Mouse (Mus musculus): ENCODE results near the gene Khdc4. TPM values are rescaled to one million over a fixed set of nuclear protein-coding genes. Genes with fewer than 3 reads are reported as not detected.

The Khdc4 gene
- polyA plus RNA-seq, 1 experiment: 51.4 TPM

- Histone ChIP-seq H3K4me3 (replicated peaks; ENCODE audit: extremely low read depth, low read depth, low read length) (no peak overlapping the region), H3K4me1 (ENCODE audit: control insufficient read depth, insufficient read depth, low read length) (no peaks in the 10 kb centered on the region)
- no peak for DNase-seq
- 74% methylated on average over 4 of the region's 4 CpGs for WGBS
- TF ChIP-seq POLR2A (IDR thresholded peaks at IDR 0.05; ENCODE audit: borderline replicate concordance, extremely low read depth, low read depth, low read length) (no peak), CTCF (IDR thresholded peaks at IDR 0.05; ENCODE audit: insufficient read depth, low read length) (no peak)
These were observed 61.2 kb downstream of the Khdc4 start for GRCm38 (mm10) chr3:88746871-88747231.

GRCm38 (mm10) chr3:88754283-88754682 lies 68.7 kb downstream of the Khdc4 start:
- TF ChIP-seq CTCF (IDR thresholded peaks at IDR 0.05; ENCODE audit: insufficient read depth, low read length) (no peak), POLR2A (IDR thresholded peaks at IDR 0.05; ENCODE audit: borderline replicate concordance, extremely low read depth, low read depth, low read length) (no peak)
- 62% methylated on average over 4 of the region's 4 CpGs for WGBS
- no peaks in the 10 kb centered on the region; the same call in 1 of the 2 replicates for H3K4me1 ChIP-seq (ENCODE audit: control insufficient read depth, insufficient read depth, low read length)
- DNase-seq: no peak
- H3K4me3 ChIP-seq (replicated peaks; ENCODE audit: extremely low read depth, low read depth, low read length): no peak overlapping the region

- TF ChIP-seq CTCF (IDR thresholded peaks at IDR 0.05; ENCODE audit: insufficient read depth, low read length): no peak
- no peak for TF ChIP-seq POLR2A (IDR thresholded peaks at IDR 0.05; ENCODE audit: borderline replicate concordance, extremely low read depth, low read depth, low read length)
- no peak overlapping the region for H3K4me3 ChIP-seq (replicated peaks; ENCODE audit: extremely low read depth, low read depth, low read length)
- no peak for DNase-seq
- H3K4me1 ChIP-seq (ENCODE audit: control insufficient read depth, insufficient read depth, low read length): no peaks in the 10 kb centered on the region; the same call in 1 of the 2 replicates
- 56% methylated on average over 3 of the region's 3 CpGs for whole genome bisulfite sequencing
These were observed 69.9 kb downstream of the Khdc4 start for GRCm38 (mm10) chr3:88755541-88755940.

GRCm38 (mm10) chr3:88756276-88756675 lies 70.7 kb downstream of the Khdc4 start:
- H3K4me1 ChIP-seq (ENCODE audit: control insufficient read depth, insufficient read depth, low read length): no peaks in the 10 kb centered on the region; the same call in 1 of the 2 replicates
- WGBS: 58% methylated on average over 4 of the region's 4 CpGs
- TF ChIP-seq POLR2A (IDR thresholded peaks at IDR 0.05; ENCODE audit: borderline replicate concordance, extremely low read depth, low read depth, low read length) (no peak), CTCF (IDR thresholded peaks at IDR 0.05; ENCODE audit: insufficient read depth, low read length) (no peak)
- no peak overlapping the region for H3K4me3 ChIP-seq (replicated peaks; ENCODE audit: extremely low read depth, low read depth, low read length)
- no peak for DNase-seq

- H3K4me1 ChIP-seq (ENCODE audit: control insufficient read depth, insufficient read depth, low read length): no peaks in the 10 kb centered on the region; the same call in 1 of the 2 replicates
- peak; percentile 38 for DNase-seq
- TF ChIP-seq CTCF (IDR thresholded peaks at IDR 0.05; ENCODE audit: insufficient read depth, low read length) (no peak), POLR2A (IDR thresholded peaks at IDR 0.05; ENCODE audit: borderline replicate concordance, extremely low read depth, low read depth, low read length) (no peak)
- H3K4me3 ChIP-seq (replicated peaks; ENCODE audit: extremely low read depth, low read depth, low read length): no peak overlapping the region
- 24% methylated on average over 5 of the region's 5 CpGs for WGBS
These were observed 72.5 kb downstream of the Khdc4 start for GRCm38 (mm10) chr3:88758045-88758500.

GRCm38 (mm10) chr3:88761619-88762018 lies 76.0 kb downstream of the Khdc4 start:
- WGBS: 91% methylated on average over 19 of the region's 19 CpGs
- no peaks in the 10 kb centered on the region; the same call in 1 of the 2 replicates for H3K4me1 ChIP-seq (ENCODE audit: control insufficient read depth, insufficient read depth, low read length)

GRCm38 (mm10) chr3:88762401-88762831 lies 76.8 kb downstream of the Khdc4 start:
- WGBS: 60% methylated on average over 6 of the region's 6 CpGs
- DNase-seq: no peak

More at GRCm38 (mm10) chr3:88761619-88762018, 76.0 kb downstream of the Khdc4 start:
- no peak for DNase-seq
- no peak overlapping the region for H3K4me3 ChIP-seq (replicated peaks; ENCODE audit: extremely low read depth, low read depth, low read length)
- TF ChIP-seq CTCF (IDR thresholded peaks at IDR 0.05; ENCODE audit: insufficient read depth, low read length) (no peak), POLR2A (IDR thresholded peaks at IDR 0.05; ENCODE audit: borderline replicate concordance, extremely low read depth, low read depth, low read length) (no peak)

More at GRCm38 (mm10) chr3:88762401-88762831, 76.8 kb downstream of the Khdc4 start:
- H3K4me1 ChIP-seq (ENCODE audit: control insufficient read depth, insufficient read depth, low read length): no peaks in the 10 kb centered on the region; the same call in 1 of the 2 replicates
- TF ChIP-seq CTCF (IDR thresholded peaks at IDR 0.05; ENCODE audit: insufficient read depth, low read length) (no peak), POLR2A (IDR thresholded peaks at IDR 0.05; ENCODE audit: borderline replicate concordance, extremely low read depth, low read depth, low read length) (no peak)
- H3K4me3 ChIP-seq (replicated peaks; ENCODE audit: extremely low read depth, low read depth, low read length): no peak overlapping the region

Other genes starting within 250 kb of the Khdc4 start
- 52.3 and 58.3 TPM in 2 replicates for gene Sema4a, start 224.6 kb upstream of the Khdc4 start, polyA plus RNA-seq (2012; rRNA removed)
- 257 and 302 TPM in 2 replicates for gene Lmna, start 175.8 kb upstream of the Khdc4 start, polyA plus RNA-seq (2012; rRNA removed)
- gene Mex3a, start 153.4 kb upstream of the Khdc4 start, polyA plus RNA-seq (2012; rRNA removed): 0.53 and 0.84 TPM in 2 replicates
- gene Rab25, start 137.5 kb upstream of the Khdc4 start, polyA plus RNA-seq (2012; rRNA removed): 53.0 and 105 TPM in 2 replicates
- 116 and 135 TPM in 2 replicates for gene Lamtor2, start 132.7 kb upstream of the Khdc4 start, polyA plus RNA-seq (2012; rRNA removed)
- gene Ubqln4, start 132.0 kb upstream of the Khdc4 start, polyA plus RNA-seq (2012; rRNA removed): 47.0 and 52.6 TPM in 2 replicates
- 139 and 188 TPM in 2 replicates for gene Ssr2, start 109.9 kb upstream of the Khdc4 start, polyA plus RNA-seq (2012; rRNA removed)
- gene Arhgef2, start 79.8 kb upstream of the Khdc4 start, polyA plus RNA-seq (2012; rRNA removed): 186 and 233 TPM in 2 replicates
- 0.41 and 0.76 TPM in 2 replicates for gene Rxfp4, start 32.7 kb upstream of the Khdc4 start, polyA plus RNA-seq (2012; rRNA removed)
- gene Rit1, start 31.0 kb downstream of the Khdc4 start, polyA plus RNA-seq (2012; rRNA removed): 49.0 and 71.7 TPM in 2 replicates
- gene Syt11, start 89.4 kb downstream of the Khdc4 start, polyA plus RNA-seq (2012; rRNA removed): 5.4 and 8.4 TPM in 2 replicates
- gene Gon4l, start 149.4 kb downstream of the Khdc4 start, polyA plus RNA-seq (2012; rRNA removed): 12.4 and 16.6 TPM in 2 replicates
- gene Msto1, start 228.2 kb downstream of the Khdc4 start, polyA plus RNA-seq (2012; rRNA removed): 24.7 and 33.7 TPM in 2 replicates